Comparison of ENCODE assay signal across 22 mouse cellular contexts in genomic region chr8:104294396-104294795, GRCm38 (mm10). TPM values are rescaled to one million over a fixed set of nuclear protein-coding genes. Genes with fewer than 3 reads are reported as not detected.
"Had no signal": no experiment of that assay in that cellular context is flagged by ENCODE, and none has a peak within 500 bp of the region (broad histone marks: within the 10 kb centered on the region; RNA-seq: fewer than 3 reads in every experiment).

No protein-coding gene starts in this region.

- H3K4me3 ChIP-seq: lung, embryonic 15.5 days; megakaryocyte, embryonic 14.5 days; midbrain, embryonic 13.5 days; midbrain, embryonic 15.5 days; neural tube, embryonic 12.5 days; stomach, embryonic 15.5 days had no signal

- H3K9me3 ChIP-seq: lung, embryonic 15.5 days; midbrain, embryonic 13.5 days; midbrain, embryonic 15.5 days; neural tube, embryonic 12.5 days; stomach, embryonic 15.5 days had no signal

- H3K4me1 ChIP-seq: lung, embryonic 15.5 days; megakaryocyte, embryonic 14.5 days; midbrain, embryonic 13.5 days; midbrain, embryonic 15.5 days; neural tube, embryonic 12.5 days; stomach, embryonic 15.5 days had no signal

- DNase-seq: lung, adult 2 months; lung, postnatal 14 days; lung, postnatal 36 days; right cerebral cortex, postnatal 14 days; thymus, adult 2 months; thymus, postnatal 25 days; thymus, postnatal 4 days had no signal

- H3K9ac ChIP-seq: lung, embryonic 15.5 days; midbrain, embryonic 13.5 days; midbrain, embryonic 15.5 days; neural tube, embryonic 12.5 days; stomach, embryonic 15.5 days had no signal

- H3K4me2 ChIP-seq: lung, embryonic 15.5 days; midbrain, embryonic 11.5 days; midbrain, embryonic 13.5 days; midbrain, embryonic 15.5 days; neural tube, embryonic 12.5 days; stomach, embryonic 15.5 days had no signal

- H3K27ac ChIP-seq: lung, embryonic 15.5 days; macrophage; midbrain, embryonic 13.5 days; midbrain, embryonic 15.5 days; neural tube, embryonic 12.5 days; stomach, embryonic 15.5 days; stomach, postnatal 0 days had no signal

- ATAC-seq: lung, postnatal 0 days; midbrain, embryonic 13.5 days; midbrain, embryonic 15.5 days had no signal

- H3K36me3 ChIP-seq: lung, embryonic 15.5 days; midbrain, embryonic 13.5 days; midbrain, embryonic 15.5 days; neural tube, embryonic 12.5 days; stomach, embryonic 15.5 days had no signal

- H3K27me3 ChIP-seq: lung, embryonic 15.5 days; midbrain, embryonic 13.5 days; midbrain, embryonic 15.5 days; neural tube, embryonic 12.5 days; stomach, embryonic 15.5 days had no signal

RNA-seq across cellular contexts. Expression of gene Cmtm2a, which starts 1.4 kb away (rescaled TPM):
- polyA plus RNA-seq: lung, adult 2 months; lung, embryonic 15.5 days; lung, postnatal 0 days; macrophage; midbrain, embryonic 11.5 days; midbrain, embryonic 13.5 days; midbrain, embryonic 15.5 days; midbrain, postnatal 0 days; neural tube, embryonic 12.5 days; neural tube, embryonic 14.5 days; spleen, adult 2 months; stomach, embryonic 15.5 days; stomach, postnatal 0 days; urinary bladder, adult 2 months had no signal

RNA-seq across cellular contexts. Expression of gene Gm45711, which starts 15.5 kb away (rescaled TPM):
- polyA plus RNA-seq: lung, adult 2 months; lung, embryonic 15.5 days; lung, postnatal 0 days; macrophage; midbrain, embryonic 11.5 days; midbrain, embryonic 13.5 days; midbrain, embryonic 15.5 days; midbrain, postnatal 0 days; neural tube, embryonic 12.5 days; neural tube, embryonic 14.5 days; spleen, adult 2 months; stomach, embryonic 15.5 days; stomach, postnatal 0 days; thymus, adult 2 months; urinary bladder, adult 2 months had no signal

RNA-seq across cellular contexts. Expression of gene Cmtm1, which starts 15.5 kb away (rescaled TPM):
- polyA plus RNA-seq: lung, adult 2 months; lung, embryonic 15.5 days; lung, postnatal 0 days; macrophage; midbrain, embryonic 11.5 days; midbrain, embryonic 13.5 days; midbrain, embryonic 15.5 days; midbrain, postnatal 0 days; neural tube, embryonic 12.5 days; neural tube, embryonic 14.5 days; spleen, adult 2 months; stomach, embryonic 15.5 days; stomach, postnatal 0 days; thymus, adult 2 months; urinary bladder, adult 2 months had no signal

RNA-seq across cellular contexts. Expression of gene Gm11020, which starts 27.0 kb away (rescaled TPM):
- polyA plus RNA-seq: lung, adult 2 months; lung, embryonic 15.5 days; lung, postnatal 0 days; macrophage; midbrain, embryonic 11.5 days; midbrain, embryonic 13.5 days; midbrain, embryonic 15.5 days; midbrain, postnatal 0 days; neural tube, embryonic 12.5 days; neural tube, embryonic 14.5 days; spleen, adult 2 months; stomach, embryonic 15.5 days; stomach, postnatal 0 days; testis, adult 2 months; thymus, adult 2 months; urinary bladder, adult 2 months had no signal

RNA-seq across cellular contexts. Expression of gene Cmtm2b, which starts 27.6 kb away (rescaled TPM):
- polyA plus RNA-seq: lung, adult 2 months; lung, embryonic 15.5 days; lung, postnatal 0 days; macrophage; midbrain, embryonic 11.5 days; midbrain, embryonic 13.5 days; midbrain, embryonic 15.5 days; midbrain, postnatal 0 days; neural tube, embryonic 12.5 days; neural tube, embryonic 14.5 days; spleen, adult 2 months; stomach, embryonic 15.5 days; stomach, postnatal 0 days; thymus, adult 2 months; urinary bladder, adult 2 months had no signal
